Mouse (Mus musculus) C2C12 (cell line): Measurements from ENCODE around the gene Sfmbt1. TPM values are rescaled to one million over a fixed set of nuclear protein-coding genes. Genes with fewer than 3 reads are reported as not detected.
"Not testable (repeated sequence)": the region's sequence is repeated elsewhere in the genome, so short reads cannot be mapped to it uniquely, and the experiment has no call there.

Experiments
- H3K27me3 ChIP-seq: one replicate; pipeline ENCODE4 v1.6.1; 2011; ENCODE audit not compliant: control insufficient read depth, insufficient read depth, insufficient read length
- H3K36me3 ChIP-seq: one replicate; pipeline ENCODE4 v1.6.1; 2011; ENCODE audit not compliant: control insufficient read depth, insufficient read depth
- H3K4me3 ChIP-seq: one replicate; pipeline ENCODE4 v1.5.1; 2011; ENCODE audit warnings: mild to moderate bottlenecking, control low read depth; ENCODE audit not compliant: poor library complexity, insufficient read depth, severe bottlenecking
- H3K79me2 ChIP-seq: one replicate; pipeline ENCODE4 v1.6.1; 2011; ENCODE audit not compliant: control insufficient read depth, insufficient read depth
- H3K79me3 ChIP-seq: one replicate; pipeline ENCODE4 v1.6.1; 2011; ENCODE audit warnings: low read depth, control low read depth
- H3ac ChIP-seq: one replicate; pipeline ENCODE3; 2011; ENCODE audit warnings: low read depth; ENCODE audit not compliant: control insufficient read depth, insufficient read length
- CEBPB ChIP-seq: IDR thresholded peaks from one replicate; pipeline ENCODE4 v1.6.1; 2011; ENCODE audit warnings: low read depth, mild to moderate bottlenecking, control low read depth, moderate library complexity
- CTCF ChIP-seq: IDR thresholded peaks from one replicate; pipeline ENCODE4 v1.5.1; 2011; ENCODE audit not compliant: control insufficient read depth, insufficient read depth, insufficient read length
- FOSL1 ChIP-seq: IDR thresholded peaks from one replicate; pipeline ENCODE4 v1.8.0; 2011; ENCODE audit warnings: mild to moderate bottlenecking, low read length; ENCODE audit not compliant: poor library complexity, insufficient read depth, severe bottlenecking
- MAX ChIP-seq: IDR thresholded peaks from one replicate; pipeline ENCODE4 v1.6.1; 2011; ENCODE audit warnings: mild to moderate bottlenecking, control low read depth
- MYOD1 ChIP-seq: IDR thresholded peaks from one replicate; pipeline ENCODE4 v1.6.1; 2011; ENCODE audit warnings: low read depth; ENCODE audit not compliant: control insufficient read depth, insufficient read length
- MYOG ChIP-seq: IDR thresholded peaks from one replicate; pipeline ENCODE4 v1.6.1; 2011; ENCODE audit not compliant: control insufficient read depth, insufficient read length; ENCODE audit errors: extremely low read depth
- USF1 ChIP-seq: IDR thresholded peaks from one replicate; pipeline ENCODE4 v1.6.1; 2011; ENCODE audit warnings: low read depth, mild to moderate bottlenecking, control low read depth, moderate library complexity
- polyA plus RNA-seq: library from polyadenylated mRNA; unstranded; fragments of >200 nt; fragmentation: generic; extraction: Trizol; gene quantifications from one replicate; pipeline ENCODE4 v1.2.1, GENCODE M21; 2012; ENCODE audit warnings: missing spikeins

Gene Sfmbt1
- polyA plus RNA-seq, 1 experiment, result 5.1 TPM

- TF ChIP-seq MYOD1 (no peak), CEBPB (no peak)
- no peaks in the 10 kb centered on the region for H3K36me3 ChIP-seq
- H3K79me3 ChIP-seq, result no peaks in the 10 kb centered on the region
- H3K79me2 ChIP-seq, result peaks cover 6% of the 10 kb centered on the region
- H3K27me3 ChIP-seq, result no peaks in the 10 kb centered on the region
- no peak overlapping the region for H3K4me3 ChIP-seq
- H3ac ChIP-seq, result no peak overlapping the region
These were observed 2.8 kb upstream of the Sfmbt1 start for GRCm38 (mm10) chr14:30711892-30712291.

DNA sequence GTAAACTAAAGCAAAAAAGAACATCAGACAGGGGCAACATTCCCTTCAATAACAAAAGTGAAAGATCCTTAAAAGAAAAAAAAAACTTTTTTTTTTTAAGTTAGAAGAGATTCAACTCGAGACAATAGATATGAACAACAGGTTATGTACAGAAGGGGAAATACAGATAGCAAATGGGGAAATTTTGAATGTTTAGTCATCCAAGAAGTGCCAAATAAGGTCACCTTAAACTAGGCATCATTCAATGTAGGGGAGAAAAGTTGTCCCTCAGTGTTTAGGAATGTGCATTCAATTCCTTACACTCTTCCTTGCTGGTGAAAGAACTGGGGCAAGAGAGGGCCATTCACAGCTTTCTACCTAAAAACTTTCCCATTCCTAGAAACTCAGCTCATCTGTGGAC, 880 bp upstream of the Sfmbt1 start:
- no peak overlapping the region for H3K4me3 ChIP-seq
- H3K27me3 ChIP-seq, result no peaks in the 10 kb centered on the region
- H3K79me3 ChIP-seq, result peaks cover 6% of the 10 kb centered on the region
- TF ChIP-seq MYOD1 (no peak), USF1 (no peak), CEBPB (no peak), CTCF (no peak), MYOG (no peak), MAX (no peak), FOSL1 (no peak)
- no peak overlapping the region for H3ac ChIP-seq
- H3K79me2 ChIP-seq, result peaks cover 18% of the 10 kb centered on the region
- H3K36me3 ChIP-seq, result no peaks in the 10 kb centered on the region

DNA sequence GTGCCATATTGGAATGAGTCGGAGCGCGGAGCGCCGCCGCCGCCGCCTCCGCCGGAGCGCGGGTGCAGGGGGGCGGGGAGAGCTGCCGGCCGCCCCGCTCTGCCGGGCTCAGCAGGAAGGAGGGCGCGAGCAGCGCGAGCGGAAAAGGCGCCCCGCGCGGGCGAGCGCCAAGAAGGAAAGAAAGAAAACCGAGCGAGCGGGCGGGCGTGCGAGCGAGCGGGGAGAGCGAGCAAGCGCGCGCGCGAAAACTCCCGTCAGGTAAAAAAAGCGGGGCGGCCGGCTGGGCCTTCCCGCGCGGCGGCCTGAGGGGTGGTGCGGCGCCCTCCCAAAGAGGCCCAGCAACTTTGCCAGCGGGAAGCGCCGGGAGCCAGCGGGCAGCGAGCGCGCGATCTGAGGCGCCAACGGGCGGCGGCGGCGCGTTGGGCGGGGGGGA, 985 bp downstream of the Sfmbt1 start:
- Histone ChIP-seq H3K36me3 (no peaks in the 10 kb centered on the region), H3ac (peak overlapping the region; percentile 88), H3K79me3 (peaks cover 7% of the 10 kb centered on the region), H3K4me3 (peak overlapping the region; percentile 56), H3K27me3 (no peaks in the 10 kb centered on the region), H3K79me2 (peaks cover 30% of the 10 kb centered on the region)
- no peak for TF ChIP-seq MAX
- no peak for TF ChIP-seq CEBPB
- no peak for TF ChIP-seq USF1
- no peak for TF ChIP-seq MYOG
- no peak for TF ChIP-seq FOSL1
- no peak for TF ChIP-seq CTCF
- no peak for TF ChIP-seq MYOD1

DNA sequence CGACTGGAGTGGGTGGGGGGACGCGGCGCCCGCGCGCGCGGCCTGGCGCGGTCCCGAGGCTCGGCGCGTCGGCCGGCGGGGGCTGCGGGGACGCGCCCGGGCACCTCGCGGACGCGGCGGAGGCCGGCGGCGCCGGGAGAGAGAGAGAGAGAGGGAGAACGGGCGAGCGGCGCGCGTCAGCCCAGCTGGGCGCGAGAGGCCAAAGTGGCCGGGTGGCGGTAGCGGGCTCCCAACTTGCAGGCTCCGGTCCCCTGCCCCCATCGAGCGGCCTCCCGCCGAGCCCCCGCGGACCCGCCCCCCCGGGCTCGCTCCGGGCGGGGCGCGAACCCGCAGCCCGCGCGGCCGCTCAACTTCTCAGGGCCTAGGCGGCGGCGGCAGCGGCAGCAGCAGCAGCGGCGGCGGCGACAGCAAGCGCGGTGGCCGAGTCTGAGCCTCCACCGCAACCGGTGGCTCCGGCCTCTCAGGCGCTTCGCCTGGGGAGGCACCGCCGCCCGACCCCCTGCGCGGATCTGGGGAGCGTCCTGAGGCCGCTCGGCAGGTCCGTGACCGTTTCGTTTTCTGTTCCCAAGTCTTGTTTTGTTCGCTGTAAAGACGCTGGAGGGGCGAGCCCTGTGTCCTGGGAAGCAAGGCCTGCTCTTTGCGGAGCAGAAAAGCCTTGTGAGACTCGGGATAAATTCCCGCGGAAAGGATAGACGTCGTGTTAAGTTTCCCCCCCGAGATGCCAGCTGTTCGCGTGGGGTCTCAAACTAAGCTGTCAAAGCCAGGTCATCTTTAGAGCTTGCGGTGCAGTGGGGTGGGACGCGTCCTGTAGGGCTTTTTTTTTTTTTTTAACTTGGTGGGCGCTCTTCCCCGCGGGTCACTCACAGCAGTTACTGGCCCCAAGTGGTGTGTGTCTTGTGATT, 1.7 kb downstream of the Sfmbt1 start:
- TF ChIP-seq USF1 (no peak), MAX (no peak), CTCF (no peak), MYOD1 (no peak), CEBPB (no peak), FOSL1 (no peak)
- H3K36me3 ChIP-seq, result no peaks in the 10 kb centered on the region
- H3K27me3 ChIP-seq, result no peaks in the 10 kb centered on the region
- peaks cover 7% of the 10 kb centered on the region for H3K79me3 ChIP-seq
- peak overlapping the region; percentile 56 for H3K4me3 ChIP-seq
- peaks cover 30% of the 10 kb centered on the region for H3K79me2 ChIP-seq
- H3ac ChIP-seq, result peak overlapping the region; percentile 88

DNA sequence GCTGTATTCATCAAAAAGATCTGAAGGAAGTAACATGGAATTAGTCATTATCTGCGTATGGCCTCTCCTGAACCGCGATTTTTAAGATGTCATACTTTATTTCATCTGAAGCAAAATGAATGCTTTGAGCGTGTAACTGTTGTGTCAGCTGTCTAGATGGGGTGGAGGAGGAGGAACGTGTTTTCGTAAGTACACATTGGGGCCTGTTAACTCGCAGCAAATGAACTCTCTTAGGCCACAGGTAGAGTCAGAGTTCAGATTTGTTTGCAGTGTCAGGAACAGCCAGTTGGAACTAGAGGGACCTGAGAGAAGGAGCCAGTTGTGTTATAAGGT, 2.3 kb downstream of the Sfmbt1 start:
- no peak overlapping the region for H3ac ChIP-seq
- peak overlapping the region; percentile 56 for H3K4me3 ChIP-seq
- peaks cover 35% of the 10 kb centered on the region for H3K79me2 ChIP-seq
- peak; percentile 34 for TF ChIP-seq MYOD1
- no peak for TF ChIP-seq FOSL1
- no peak for TF ChIP-seq MAX
- no peak for TF ChIP-seq CEBPB
- no peak for TF ChIP-seq USF1
- no peak for TF ChIP-seq CTCF
- no peak for TF ChIP-seq MYOG
- no peaks in the 10 kb centered on the region for H3K27me3 ChIP-seq
- H3K79me3 ChIP-seq, result peaks cover 10% of the 10 kb centered on the region
- no peaks in the 10 kb centered on the region for H3K36me3 ChIP-seq

- Histone ChIP-seq H3K79me2 (peaks cover 53% of the 10 kb centered on the region), H3K79me3 (peaks cover 18% of the 10 kb centered on the region)
- H3K4me3 ChIP-seq, H3K27me3 ChIP-seq, H3K36me3 ChIP-seq, H3ac ChIP-seq: not testable (repeated sequence)
These were observed 4.0 kb downstream of the Sfmbt1 start for GRCm38 (mm10) chr14:30718696-30719095.
